Mouse (Mus musculus): ENCODE results near the gene Mapk8ip2. TPM values are rescaled to one million over a fixed set of nuclear protein-coding genes. Genes with fewer than 3 reads are reported as not detected.

The Mapk8ip2 gene
- polyA plus RNA-seq (2015; fragmentation: Nextera tagmentation; extraction: Ambion mirVana) = not detected in 2 replicates

DNA sequence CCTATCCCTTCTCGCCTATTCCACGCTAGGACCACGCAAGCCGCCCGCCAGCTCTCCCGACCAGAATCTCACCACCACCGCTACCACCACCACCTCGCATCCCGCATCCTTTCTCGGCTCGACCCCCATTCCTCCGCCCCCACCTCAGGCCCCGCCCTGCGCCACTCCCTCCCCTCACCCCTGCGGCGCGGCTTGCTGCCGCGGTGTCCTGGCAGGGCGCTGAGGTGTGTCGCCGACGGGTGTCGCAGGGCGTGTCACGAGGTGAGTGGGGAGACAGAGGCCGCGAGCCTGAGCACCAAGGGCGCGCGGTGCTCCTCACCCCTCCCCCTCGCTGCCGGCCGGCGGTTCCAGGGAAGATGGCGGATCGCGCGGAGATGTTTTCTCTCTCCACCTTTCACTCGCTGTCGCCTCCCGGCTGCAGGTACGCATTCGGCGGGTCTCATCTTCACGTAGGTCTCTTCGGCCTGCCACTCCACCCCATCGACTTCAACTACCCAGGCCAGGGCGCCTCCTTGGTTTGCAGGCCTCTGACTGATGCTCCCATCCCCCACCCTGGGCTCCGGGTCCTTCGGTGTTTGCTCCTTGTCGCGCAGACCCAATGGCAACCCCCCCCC, at the start of gene Mapk8ip2:
TSS of gene Mapk8ip2 (plus strand) at position 49 of the 614 bp plus-strand sequence.
- no peaks in the 10 kb centered on the region for H3K9me3 ChIP-seq (ENCODE audit: low read length)
- H3K27me3 ChIP-seq (ENCODE audit: insufficient read depth, low read length) = peaks cover 32% of the 10 kb centered on the region
- peak within 1 kb of the TSS; percentile 21 for H3K4me3 ChIP-seq (ENCODE audit: low read depth, low read length)
- TF ChIP-seq CTCF (IDR thresholded peaks at IDR 0.05; ENCODE audit: low read depth) = no peak
- TF ChIP-seq EP300 (IDR thresholded peaks at IDR 0.05; ENCODE audit: low read depth) = no peak
- no peak for DNase-seq
- H3K36me3 ChIP-seq (replicated peaks; ENCODE audit: insufficient read depth, low read length) = no peaks in the 10 kb centered on the region
- H3K27ac ChIP-seq (ENCODE audit: low read depth) = no peak within 1 kb of the TSS
- no peak for ATAC-seq
- peak within 1 kb of the TSS; percentile 63 for H3K4me2 ChIP-seq (ENCODE audit: low read depth, low read length)
- H3K9ac ChIP-seq (replicated peaks) = no peak within 1 kb of the TSS
- WGBS (ENCODE audit: insufficient replicate concordance) = 2% methylated on average over 46 of the region's 53 CpGs
- H3K4me1 ChIP-seq (ENCODE audit: insufficient read depth) = peaks cover 7% of the 10 kb centered on the region

DNA sequence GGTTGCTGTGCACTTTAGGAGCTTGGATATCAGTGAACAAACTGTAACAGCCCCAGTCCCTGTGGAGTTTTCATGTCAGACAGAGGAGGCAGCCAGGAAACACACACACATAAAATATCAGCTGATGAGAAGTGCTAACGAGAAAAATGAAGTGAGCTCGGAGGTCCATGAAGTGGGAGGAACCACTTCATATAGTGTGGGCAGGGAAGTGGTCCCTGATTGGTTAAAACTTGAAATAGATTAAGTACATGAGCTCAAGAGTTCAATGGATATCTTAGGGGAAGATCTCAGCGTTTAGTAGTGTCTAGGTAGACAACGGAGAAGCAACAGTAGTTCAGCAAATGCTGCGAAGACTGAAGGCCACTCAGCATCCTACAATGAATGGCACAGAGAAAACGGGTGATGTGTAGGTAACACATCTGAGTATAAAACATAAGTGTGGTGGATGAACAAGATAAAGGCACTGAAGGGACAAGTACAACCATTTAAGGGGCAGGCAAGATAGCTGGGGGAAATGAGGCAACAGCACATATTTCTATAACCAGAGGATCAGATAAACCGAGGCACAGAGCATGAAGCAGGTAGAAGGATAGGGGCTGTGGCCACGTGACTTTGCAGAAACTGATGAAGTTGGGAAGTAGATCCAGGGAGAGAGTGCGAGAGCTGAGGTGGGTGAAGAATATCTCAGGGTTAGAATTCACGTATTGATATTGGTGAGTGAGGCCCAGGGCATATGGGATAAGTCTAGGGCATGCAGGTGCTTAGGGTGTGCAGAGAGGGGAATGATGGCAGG, 48.7 kb upstream of the Mapk8ip2 start:
- Histone ChIP-seq H3K4me3 (ENCODE audit: low read depth, low read length) (no peak overlapping the region), H3K4me1 (ENCODE audit: insufficient read depth) (no peaks in the 10 kb centered on the region), H3K9me3 (ENCODE audit: low read length) (peaks cover 5% of the 10 kb centered on the region; the same call in 1 of the 2 replicates), H3K4me2 (ENCODE audit: low read depth, low read length) (no peak overlapping the region), H3K9ac (replicated peaks) (no peak overlapping the region), H3K27me3 (ENCODE audit: insufficient read depth, low read length) (no peaks in the 10 kb centered on the region), H3K27ac (ENCODE audit: low read depth) (no peak overlapping the region), H3K36me3 (replicated peaks; ENCODE audit: insufficient read depth, low read length) (no peaks in the 10 kb centered on the region)
- no peak for TF ChIP-seq CTCF (IDR thresholded peaks at IDR 0.05; ENCODE audit: low read depth)
- TF ChIP-seq EP300 (IDR thresholded peaks at IDR 0.05; ENCODE audit: low read depth) = no peak
- no peak for ATAC-seq
- 69% methylated on average over 10 of the region's 10 CpGs for WGBS (ENCODE audit: insufficient replicate concordance)
- no peak for DNase-seq

DNA sequence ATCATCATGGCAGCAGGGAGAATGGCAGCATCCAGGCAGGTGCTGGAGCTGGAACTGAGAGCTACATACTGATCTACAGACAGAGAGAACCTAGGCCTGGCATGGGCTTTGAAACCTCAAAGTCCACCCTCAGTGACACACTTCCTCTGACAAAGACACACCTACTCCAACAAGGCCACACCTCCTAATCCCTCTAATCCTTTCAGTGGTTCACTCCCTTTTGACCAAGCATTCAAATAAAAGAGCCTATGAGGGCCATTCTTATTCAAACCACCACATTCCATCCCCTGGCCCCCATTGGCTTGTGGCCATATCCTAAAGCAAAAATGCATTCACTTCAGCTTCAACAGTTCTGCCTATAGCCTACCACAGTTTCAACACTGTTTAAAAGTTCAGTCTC, 47.0 kb upstream of the Mapk8ip2 start:
- TF ChIP-seq CTCF (IDR thresholded peaks at IDR 0.05; ENCODE audit: low read depth) (no peak), EP300 (IDR thresholded peaks at IDR 0.05; ENCODE audit: low read depth) (no peak)
- H3K4me3 ChIP-seq (ENCODE audit: low read depth, low read length) = no peak overlapping the region
- H3K9me3 ChIP-seq (ENCODE audit: low read length) = peaks cover 5% of the 10 kb centered on the region; the same call in 1 of the 2 replicates
- H3K27me3 ChIP-seq (ENCODE audit: insufficient read depth, low read length) = no peaks in the 10 kb centered on the region
- no peak overlapping the region for H3K9ac ChIP-seq (replicated peaks)
- no peaks in the 10 kb centered on the region for H3K4me1 ChIP-seq (ENCODE audit: insufficient read depth)
- DNase-seq = no peak
- H3K27ac ChIP-seq (ENCODE audit: low read depth) = no peak overlapping the region
- ATAC-seq = no peak
- H3K4me2 ChIP-seq (ENCODE audit: low read depth, low read length) = no peak overlapping the region
- no peaks in the 10 kb centered on the region for H3K36me3 ChIP-seq (replicated peaks; ENCODE audit: insufficient read depth, low read length)

DNA sequence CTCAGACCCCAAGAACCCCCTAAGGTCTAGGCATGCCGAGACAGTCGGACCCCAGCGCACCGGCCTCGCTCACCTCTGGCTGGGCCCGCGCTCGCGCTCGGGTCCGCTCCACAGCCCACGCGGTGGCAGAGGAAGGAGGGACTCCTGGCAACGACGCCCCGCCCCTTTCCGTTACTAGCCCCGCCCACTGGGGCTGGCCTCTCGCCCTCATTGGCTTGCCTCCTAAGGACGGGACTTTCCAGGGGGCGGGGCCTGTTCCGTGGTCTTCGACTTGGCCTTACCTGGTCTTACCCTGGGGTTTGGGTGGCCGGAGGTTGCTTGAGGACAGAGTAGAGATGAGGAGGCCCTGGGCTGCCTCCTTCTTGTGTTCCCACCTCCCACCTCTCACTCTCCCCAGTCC, 43.6 kb upstream of the Mapk8ip2 start, which contains the start of gene Syce3:
TSS of gene Syce3 (minus strand) at position 386 of the 400 bp plus-strand sequence.
- Histone ChIP-seq H3K27me3 (ENCODE audit: insufficient read depth, low read length) (no peaks in the 10 kb centered on the region), H3K9me3 (ENCODE audit: low read length) (peaks cover 5% of the 10 kb centered on the region; the same call in 1 of the 2 replicates), H3K4me3 (ENCODE audit: low read depth, low read length) (no peak within 1 kb of the TSS), H3K27ac (ENCODE audit: low read depth) (no peak within 1 kb of the TSS), H3K4me1 (ENCODE audit: insufficient read depth) (peaks cover under 1% of the 10 kb centered on the region; the same call in 1 of the 2 replicates), H3K36me3 (replicated peaks; ENCODE audit: insufficient read depth, low read length) (no peaks in the 10 kb centered on the region), H3K4me2 (ENCODE audit: low read depth, low read length) (no peak within 1 kb of the TSS), H3K9ac (replicated peaks) (no peak within 1 kb of the TSS)
- WGBS (ENCODE audit: insufficient replicate concordance) = 83% methylated on average over 24 of the region's 24 CpGs
- TF ChIP-seq EP300 (IDR thresholded peaks at IDR 0.05; ENCODE audit: low read depth) (no peak), CTCF (IDR thresholded peaks at IDR 0.05; ENCODE audit: low read depth) (no peak)
- ATAC-seq = no peak
- no peak for DNase-seq

DNA sequence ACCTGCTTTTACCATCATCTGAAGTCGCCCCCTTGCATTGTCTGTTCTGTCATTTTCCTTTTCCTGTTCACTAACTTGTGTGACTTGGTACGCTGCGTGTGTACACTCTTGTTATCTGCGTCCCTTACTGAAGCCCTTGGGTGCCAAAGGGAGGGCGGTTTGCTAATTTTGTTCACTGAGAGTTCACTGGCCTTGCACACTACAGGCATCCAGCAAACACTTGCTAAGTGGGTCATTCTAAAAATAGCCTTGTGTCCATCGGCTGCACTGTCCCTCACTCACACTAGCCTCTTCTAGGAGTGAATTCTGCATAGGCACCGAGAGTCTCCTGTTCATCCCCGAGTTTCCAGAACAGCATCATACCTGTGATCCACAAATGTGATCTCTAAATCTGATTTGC, 38.4 kb upstream of the Mapk8ip2 start:
- no peaks in the 10 kb centered on the region for H3K27me3 ChIP-seq (ENCODE audit: insufficient read depth, low read length)
- ATAC-seq = peak; percentile 74
- TF ChIP-seq CTCF (IDR thresholded peaks at IDR 0.05; ENCODE audit: low read depth) (no peak), EP300 (IDR thresholded peaks at IDR 0.05; ENCODE audit: low read depth) (no peak)
- peaks cover 19% of the 10 kb centered on the region for H3K36me3 ChIP-seq (replicated peaks; ENCODE audit: insufficient read depth, low read length)
- 74% methylated on average over 8 of the region's 8 CpGs for WGBS (ENCODE audit: insufficient replicate concordance)
- DNase-seq = no peak
- H3K4me2 ChIP-seq (ENCODE audit: low read depth, low read length) = no peak overlapping the region
- no peak overlapping the region for H3K9ac ChIP-seq (replicated peaks)
- H3K4me1 ChIP-seq (ENCODE audit: insufficient read depth) = peaks cover 5% of the 10 kb centered on the region; the same call in 1 of the 2 replicates
- no peak overlapping the region for H3K4me3 ChIP-seq (ENCODE audit: low read depth, low read length)
- H3K27ac ChIP-seq (ENCODE audit: low read depth) = no peak overlapping the region
- H3K9me3 ChIP-seq (ENCODE audit: low read length) = no peaks in the 10 kb centered on the region

DNA sequence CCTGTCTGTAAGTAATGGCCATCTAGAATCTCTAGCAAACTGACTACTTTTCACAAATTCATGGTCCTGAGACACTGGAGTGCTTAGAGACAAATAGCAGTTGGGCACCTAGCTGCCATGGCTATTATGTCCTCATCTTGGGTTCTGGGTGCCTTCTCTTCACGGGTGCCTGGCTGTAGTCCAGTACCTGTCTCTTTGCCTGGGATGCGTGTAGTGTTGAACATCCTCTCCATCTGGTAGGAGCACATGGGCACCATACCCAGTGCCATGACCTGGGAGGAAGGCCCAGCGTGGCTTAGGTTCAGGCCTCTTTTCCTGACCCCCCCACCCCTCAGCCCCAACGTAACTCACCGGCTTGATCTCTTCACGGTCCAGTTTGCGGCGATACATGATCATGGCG, 31.8 kb upstream of the Mapk8ip2 start:
- no peak for TF ChIP-seq CTCF (IDR thresholded peaks at IDR 0.05; ENCODE audit: low read depth)
- no peak for TF ChIP-seq EP300 (IDR thresholded peaks at IDR 0.05; ENCODE audit: low read depth)
- Histone ChIP-seq H3K4me2 (ENCODE audit: low read depth, low read length) (no peak overlapping the region), H3K4me1 (ENCODE audit: insufficient read depth) (no peaks in the 10 kb centered on the region), H3K9ac (replicated peaks) (no peak overlapping the region), H3K36me3 (replicated peaks; ENCODE audit: insufficient read depth, low read length) (peaks cover 37% of the 10 kb centered on the region), H3K4me3 (ENCODE audit: low read depth, low read length) (no peak overlapping the region), H3K9me3 (ENCODE audit: low read length) (no peaks in the 10 kb centered on the region), H3K27me3 (ENCODE audit: insufficient read depth, low read length) (no peaks in the 10 kb centered on the region), H3K27ac (ENCODE audit: low read depth) (no peak overlapping the region)
- 89% methylated on average over 9 of the region's 9 CpGs for WGBS (ENCODE audit: insufficient replicate concordance)
- no peak for DNase-seq
- no peak for ATAC-seq
